In the genomic region with DNA sequence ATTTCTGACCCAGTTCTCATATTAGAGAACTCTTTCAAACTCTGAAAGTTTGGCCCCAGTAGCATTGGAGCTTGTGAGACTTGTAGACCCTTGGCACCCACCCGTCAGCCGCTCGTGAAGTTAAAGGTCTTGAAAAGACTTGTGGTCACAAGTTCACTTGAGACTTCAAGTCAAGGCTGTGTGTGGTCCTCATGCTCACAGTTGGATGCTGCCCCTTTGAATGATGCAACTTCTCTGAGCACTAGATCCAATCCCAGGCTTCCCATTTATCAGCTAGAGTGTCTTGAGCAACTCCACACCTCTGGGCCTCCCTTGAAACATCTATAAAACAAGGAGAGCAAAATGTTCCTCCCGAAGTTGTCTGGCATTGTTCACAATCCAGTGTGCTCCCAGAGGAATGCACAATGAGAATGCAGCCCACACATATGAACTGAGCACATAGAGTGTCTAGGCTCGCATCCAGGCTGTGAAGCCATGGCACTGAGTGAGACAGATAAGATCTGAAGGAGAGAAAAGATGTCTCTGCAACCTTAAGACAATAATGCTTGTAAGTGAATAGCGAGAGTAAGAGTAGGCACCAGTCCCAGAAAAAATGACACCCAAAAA, we compare ENCODE assay signal across 14 mouse cellular contexts.
A peak's percentile ranks its signal among the peaks of the same experiment; 100 is the strongest.
DNase-seq lines count a peak whose midpoint lies in the region; ATAC-seq and TF ChIP-seq lines count a peak whose summit lies in the region.
"Had no signal": no experiment of that assay in that cellular context is flagged by ENCODE, and none has a peak within 500 bp of the region (broad histone marks: within the 10 kb centered on the region; RNA-seq: fewer than 3 reads in every experiment).

No protein-coding gene starts in this region.

- H3K9ac ChIP-seq in kidney, postnatal 0 days (ENCODE audit: low read depth, low read length): no peak overlapping the region
- H3K9ac ChIP-seq in hindbrain, embryonic 13.5 days: no peak overlapping the region
- H3K9ac ChIP-seq: embryonic facial prominence, embryonic 13.5 days; midbrain, embryonic 15.5 days; stomach, embryonic 15.5 days had no signal

- no peaks in the 10 kb centered on the region for H3K9me3 ChIP-seq in kidney, postnatal 0 days (replicated peaks; ENCODE audit: low read length)
- H3K9me3 ChIP-seq in hindbrain, embryonic 13.5 days: no peaks in the 10 kb centered on the region
- H3K9me3 ChIP-seq: embryonic facial prominence, embryonic 13.5 days; midbrain, embryonic 15.5 days; stomach, embryonic 15.5 days had no signal

- H3K27ac ChIP-seq in kidney, postnatal 0 days: no peak overlapping the region
- H3K27ac ChIP-seq in hindbrain, embryonic 13.5 days: no peak overlapping the region
- H3K27ac ChIP-seq: embryonic facial prominence, embryonic 13.5 days; hindbrain, postnatal 0 days; midbrain, embryonic 15.5 days; stomach, embryonic 15.5 days had no signal

- no peak overlapping the region for H3K4me3 ChIP-seq in kidney, postnatal 0 days (replicated peaks; ENCODE audit: low read depth, low read length)
- H3K4me3 ChIP-seq in hindbrain, embryonic 13.5 days: no peak overlapping the region
- H3K4me3 ChIP-seq: embryonic facial prominence, embryonic 13.5 days; midbrain, embryonic 15.5 days; stomach, embryonic 15.5 days had no signal

- intact Hi-C loops in heart, postnatal 25 days (cut with DNase I): no loop called here

- H3K36me3 ChIP-seq in kidney, postnatal 0 days (ENCODE audit: insufficient read depth, low read length): no peaks in the 10 kb centered on the region
- no peaks in the 10 kb centered on the region for H3K36me3 ChIP-seq in hindbrain, embryonic 13.5 days
- H3K36me3 ChIP-seq: embryonic facial prominence, embryonic 13.5 days; midbrain, embryonic 15.5 days; stomach, embryonic 15.5 days had no signal

- H3K4me1 ChIP-seq in kidney, postnatal 0 days (replicated peaks; ENCODE audit: insufficient read depth, low read length): peaks cover 3% of the 10 kb centered on the region; the same call in 1 of the 2 replicates
- H3K4me1 ChIP-seq in hindbrain, embryonic 13.5 days (replicated peaks): peaks cover 13% of the 10 kb centered on the region
- H3K4me1 ChIP-seq: stomach, embryonic 15.5 days had no signal

- 67% methylated on average over 6 of the region's 6 CpGs for WGBS in kidney, postnatal 0 days
- WGBS in hindbrain, embryonic 13.5 days: 88% methylated on average over 6 of the region's 6 CpGs

- no peaks in the 10 kb centered on the region for H3K27me3 ChIP-seq in kidney, postnatal 0 days (ENCODE audit: insufficient read depth, low read length)
- no peaks in the 10 kb centered on the region for H3K27me3 ChIP-seq in hindbrain, embryonic 13.5 days
- H3K27me3 ChIP-seq: embryonic facial prominence, embryonic 13.5 days; midbrain, embryonic 15.5 days; stomach, embryonic 15.5 days had no signal

- TF ChIP-seq CTCF in kidney, postnatal 0 days (IDR thresholded peaks at IDR 0.05; ENCODE audit: low read depth): no peak

- no peak for ATAC-seq in kidney, postnatal 0 days (replicated peaks; ENCODE audit: low FRiP score, low read depth)
- no peak for ATAC-seq in hindbrain, embryonic 13.5 days (ENCODE audit: low FRiP score)
- ATAC-seq: hindbrain, postnatal 0 days; midbrain, embryonic 15.5 days had no signal

- H3K4me2 ChIP-seq in kidney, postnatal 0 days (ENCODE audit: low read length): no peak overlapping the region
- H3K4me2 ChIP-seq in hindbrain, embryonic 13.5 days: no peak overlapping the region
- H3K4me2 ChIP-seq: embryonic facial prominence, embryonic 13.5 days; midbrain, embryonic 15.5 days; stomach, embryonic 15.5 days had no signal

- peak; percentile 44 for DNase-seq in kidney, postnatal 0 days (ENCODE audit: low spot score)
- DNase-seq in kidney, adult 8-10 months: no peak
- DNase-seq in gonadal fat pad, adult 2 months (ENCODE audit: low read depth): peak; percentile 87
- DNase-seq in heart, postnatal 25 days (ENCODE audit: low spot score): peak; percentile 33
- peak; percentile 38 for DNase-seq in lung, postnatal 36 days
- DNase-seq in embryo, embryonic 11 days: no peak
- DNase-seq: adrenal gland, postnatal 25 days; cerebellum, postnatal 25 days; thymus, postnatal 36 days had no signal

Comparison
In these comparisons a context has a peak if more than half of its experiments do, and no peak if none do; other contexts are left out.
1. DNase-seq: peak in kidney, postnatal 0 days (single experiment), gonadal fat pad, adult 2 months (single experiment), heart, postnatal 25 days (single experiment) and lung, postnatal 36 days (single experiment); none in kidney, adult 8-10 months (0 of 2) and embryo, embryonic 11 days (single experiment).